Mouse (Mus musculus): ENCODE measurements at regions not wholly inside any gene's neighbourhood (a gene's known extent, or its start where the extent isn't known, plus 50 kb on each side); places are given as distances from the start of the nearest gene placed in this dataset.

- no peak overlapping the region for H3K4me3 ChIP-seq (replicated peaks)
- no peak for TF ChIP-seq TAL1 (IDR thresholded peaks at IDR 0.05; ENCODE audit: low read length)
- no peak for TF ChIP-seq GATA1 (IDR thresholded peaks at IDR 0.05; ENCODE audit: low read length)
- H3K36me3 ChIP-seq (ENCODE audit: control insufficient read depth), result no peaks in the 10 kb centered on the region
- H3K27me3 ChIP-seq (ENCODE audit: control insufficient read depth), result no peaks in the 10 kb centered on the region
- H3K9me3 ChIP-seq (ENCODE audit: control insufficient read depth, low read length), result peaks cover 4% of the 10 kb centered on the region; the same call in 1 of the 2 replicates
- no peaks in the 10 kb centered on the region for H3K4me1 ChIP-seq (ENCODE audit: control insufficient read depth)
Measured at GRCm38 (mm10) chr4:71524255-71524970, 233.4 kb downstream of the Gm11232 start.

GRCm38 (mm10) chr4:71520751-71521150 is 237.0 kb downstream of the Gm11232 start:
- no peaks in the 10 kb centered on the region for H3K27me3 ChIP-seq (ENCODE audit: control insufficient read depth)
- no peak for TF ChIP-seq GATA1 (IDR thresholded peaks at IDR 0.05; ENCODE audit: low read length)
- TF ChIP-seq TAL1 (IDR thresholded peaks at IDR 0.05; ENCODE audit: low read length), result no peak
- no peaks in the 10 kb centered on the region for H3K4me1 ChIP-seq (ENCODE audit: control insufficient read depth)
- H3K9me3 ChIP-seq (ENCODE audit: control insufficient read depth, low read length), result no peaks in the 10 kb centered on the region
- no peak overlapping the region for H3K4me3 ChIP-seq (replicated peaks)
- H3K36me3 ChIP-seq (ENCODE audit: control insufficient read depth), result no peaks in the 10 kb centered on the region

- Histone ChIP-seq H3K4me3 (replicated peaks) (no peak overlapping the region), H3K27me3 (ENCODE audit: control insufficient read depth) (no peaks in the 10 kb centered on the region), H3K4me1 (ENCODE audit: control insufficient read depth) (no peaks in the 10 kb centered on the region), H3K9me3 (ENCODE audit: control insufficient read depth, low read length) (no peaks in the 10 kb centered on the region), H3K36me3 (ENCODE audit: control insufficient read depth) (no peaks in the 10 kb centered on the region)
- TF ChIP-seq TAL1 (IDR thresholded peaks at IDR 0.05; ENCODE audit: low read length), result no peak
- no peak for TF ChIP-seq GATA1 (IDR thresholded peaks at IDR 0.05; ENCODE audit: low read length)
Measured at GRCm38 (mm10) chr4:71517921-71518404, 239.8 kb downstream of the Gm11232 start.

GRCm38 (mm10) chr4:71506911-71507310 is 250.9 kb downstream of the Gm11232 start:
- H3K4me3 ChIP-seq (replicated peaks), result no peak overlapping the region
- H3K9me3 ChIP-seq (ENCODE audit: control insufficient read depth, low read length), result no peaks in the 10 kb centered on the region
- H3K36me3 ChIP-seq (ENCODE audit: control insufficient read depth), result no peaks in the 10 kb centered on the region
- TF ChIP-seq TAL1 (IDR thresholded peaks at IDR 0.05; ENCODE audit: low read length) (no peak), GATA1 (IDR thresholded peaks at IDR 0.05; ENCODE audit: low read length) (no peak)
- H3K27me3 ChIP-seq (ENCODE audit: control insufficient read depth), result no peaks in the 10 kb centered on the region
- H3K4me1 ChIP-seq (ENCODE audit: control insufficient read depth), result no peaks in the 10 kb centered on the region

- no peaks in the 10 kb centered on the region for H3K4me1 ChIP-seq (ENCODE audit: control insufficient read depth)
- no peaks in the 10 kb centered on the region for H3K27me3 ChIP-seq (ENCODE audit: control insufficient read depth)
- no peaks in the 10 kb centered on the region for H3K36me3 ChIP-seq (ENCODE audit: control insufficient read depth)
- H3K9me3 ChIP-seq (ENCODE audit: control insufficient read depth, low read length), result no peaks in the 10 kb centered on the region
- no peak for TF ChIP-seq GATA1 (IDR thresholded peaks at IDR 0.05; ENCODE audit: low read length)
- no peak for TF ChIP-seq TAL1 (IDR thresholded peaks at IDR 0.05; ENCODE audit: low read length)
- no peak overlapping the region for H3K4me3 ChIP-seq (replicated peaks)
Measured at GRCm38 (mm10) chr4:71489788-71490187, 268.0 kb downstream of the Gm11232 start.

DNA sequence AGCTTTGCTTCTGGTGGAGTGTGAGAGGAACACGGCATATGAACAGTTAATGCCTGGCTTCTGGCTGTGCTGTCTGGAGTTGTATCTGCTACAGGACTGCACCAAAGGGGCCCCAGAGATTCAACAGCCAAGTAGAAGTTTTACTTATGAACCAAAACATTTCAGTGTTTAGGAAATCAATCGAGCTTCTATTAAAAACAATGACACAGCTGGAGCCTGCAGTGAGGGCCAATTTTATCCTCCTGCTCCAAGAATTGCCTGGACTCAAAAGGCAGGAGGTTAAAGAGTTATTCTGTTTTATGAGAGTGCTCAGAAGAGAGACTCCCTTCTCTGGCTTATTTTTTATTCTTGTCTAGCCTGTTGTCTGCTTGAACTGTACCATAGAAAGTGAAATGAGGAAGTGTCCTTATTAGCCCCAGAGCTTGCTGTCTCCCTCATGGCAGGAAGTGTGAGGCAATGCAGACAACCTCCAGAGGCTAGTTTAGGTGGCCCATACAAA is 269.1 kb downstream of the Gm11232 start:
- no peaks in the 10 kb centered on the region for H3K36me3 ChIP-seq (ENCODE audit: control insufficient read depth)
- no peaks in the 10 kb centered on the region for H3K4me1 ChIP-seq (ENCODE audit: control insufficient read depth)
- H3K9me3 ChIP-seq (ENCODE audit: control insufficient read depth, low read length), result no peaks in the 10 kb centered on the region
- H3K27me3 ChIP-seq (ENCODE audit: control insufficient read depth), result no peaks in the 10 kb centered on the region
- no peak for TF ChIP-seq GATA1 (IDR thresholded peaks at IDR 0.05; ENCODE audit: low read length)
- no peak for TF ChIP-seq TAL1 (IDR thresholded peaks at IDR 0.05; ENCODE audit: low read length)
- H3K4me3 ChIP-seq (replicated peaks), result no peak overlapping the region

DNA sequence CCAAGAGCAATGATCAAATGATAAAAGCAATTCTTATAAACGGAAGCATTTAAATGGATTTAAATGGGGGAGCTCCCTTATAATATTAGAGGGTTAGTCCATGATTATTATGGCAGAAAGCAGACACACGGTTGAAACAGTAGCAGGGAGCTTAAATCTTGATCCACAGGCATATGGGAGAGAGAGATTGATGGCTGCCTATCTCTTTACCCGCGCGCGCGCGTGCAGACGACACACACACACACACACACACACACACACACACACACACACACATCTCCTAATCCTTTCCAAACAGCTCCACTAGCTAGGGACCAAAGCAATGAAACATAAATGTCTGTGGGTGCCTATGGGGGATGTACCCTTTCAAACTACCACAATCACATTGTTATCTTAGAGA is 269.7 kb downstream of the Gm11232 start:
- Histone ChIP-seq H3K4me3 (replicated peaks) (no peak overlapping the region), H3K27me3 (ENCODE audit: control insufficient read depth) (no peaks in the 10 kb centered on the region), H3K9me3 (ENCODE audit: control insufficient read depth, low read length) (no peaks in the 10 kb centered on the region; the same call in 1 of the 2 replicates), H3K4me1 (ENCODE audit: control insufficient read depth) (no peaks in the 10 kb centered on the region), H3K36me3 (ENCODE audit: control insufficient read depth) (no peaks in the 10 kb centered on the region)
- TF ChIP-seq TAL1 (IDR thresholded peaks at IDR 0.05; ENCODE audit: low read length), result no peak
- TF ChIP-seq GATA1 (IDR thresholded peaks at IDR 0.05; ENCODE audit: low read length), result no peak

DNA sequence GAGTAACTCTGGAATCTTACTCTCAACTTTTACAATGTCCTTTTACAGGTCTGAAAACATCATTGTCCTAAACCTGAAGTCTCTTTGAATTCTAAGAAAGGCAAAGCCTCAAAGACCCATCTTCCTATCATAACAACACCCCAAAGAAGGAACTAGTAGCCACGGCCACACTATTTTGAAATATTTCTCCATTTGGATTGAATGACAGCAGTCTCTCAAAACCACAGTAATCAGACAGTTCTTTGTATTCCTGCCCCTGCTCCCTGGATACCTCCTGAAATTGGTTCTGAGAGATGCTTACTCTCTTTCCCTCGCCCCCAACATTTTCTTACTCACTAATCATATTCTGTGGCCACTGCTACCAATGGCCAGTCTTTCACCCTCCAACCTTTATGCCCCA is 276.8 kb downstream of the Gm11232 start:
- H3K4me3 ChIP-seq (replicated peaks), result no peak overlapping the region
- no peaks in the 10 kb centered on the region for H3K36me3 ChIP-seq (ENCODE audit: control insufficient read depth)
- TF ChIP-seq TAL1 (IDR thresholded peaks at IDR 0.05; ENCODE audit: low read length) (no peak), GATA1 (IDR thresholded peaks at IDR 0.05; ENCODE audit: low read length) (no peak)
- no peaks in the 10 kb centered on the region for H3K27me3 ChIP-seq (ENCODE audit: control insufficient read depth)
- H3K9me3 ChIP-seq (ENCODE audit: control insufficient read depth, low read length), result no peaks in the 10 kb centered on the region; the same call in 1 of the 2 replicates
- H3K4me1 ChIP-seq (ENCODE audit: control insufficient read depth), result no peaks in the 10 kb centered on the region

DNA sequence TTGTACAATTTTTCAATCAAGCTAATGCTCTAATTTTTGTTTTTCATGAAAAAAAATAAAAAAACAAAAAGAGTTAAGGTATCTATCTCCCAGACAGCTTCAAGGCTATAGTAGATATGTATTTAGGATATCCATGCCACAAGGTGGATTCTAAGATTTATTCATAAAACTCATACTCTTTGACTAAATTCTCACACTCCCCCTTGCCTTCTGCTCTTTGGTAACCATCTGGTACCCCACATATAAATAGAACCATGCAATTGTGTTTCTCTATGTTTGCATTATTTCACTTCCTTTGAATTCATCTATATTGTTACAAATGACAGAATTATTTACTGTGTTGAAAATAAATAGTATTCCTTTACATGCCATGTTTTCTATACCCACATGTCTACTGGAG is 287.2 kb downstream of the Gm11232 start:
- Histone ChIP-seq H3K4me1 (ENCODE audit: control insufficient read depth) (no peaks in the 10 kb centered on the region), H3K9me3 (ENCODE audit: control insufficient read depth, low read length) (no peaks in the 10 kb centered on the region; the same call in 1 of the 2 replicates), H3K27me3 (ENCODE audit: control insufficient read depth) (no peaks in the 10 kb centered on the region), H3K4me3 (replicated peaks) (no peak overlapping the region), H3K36me3 (ENCODE audit: control insufficient read depth) (no peaks in the 10 kb centered on the region)
- no peak for TF ChIP-seq GATA1 (IDR thresholded peaks at IDR 0.05; ENCODE audit: low read length)
- no peak for TF ChIP-seq TAL1 (IDR thresholded peaks at IDR 0.05; ENCODE audit: low read length)
